12 mouse cellular contexts compared by ENCODE assay signal in the genomic region with DNA sequence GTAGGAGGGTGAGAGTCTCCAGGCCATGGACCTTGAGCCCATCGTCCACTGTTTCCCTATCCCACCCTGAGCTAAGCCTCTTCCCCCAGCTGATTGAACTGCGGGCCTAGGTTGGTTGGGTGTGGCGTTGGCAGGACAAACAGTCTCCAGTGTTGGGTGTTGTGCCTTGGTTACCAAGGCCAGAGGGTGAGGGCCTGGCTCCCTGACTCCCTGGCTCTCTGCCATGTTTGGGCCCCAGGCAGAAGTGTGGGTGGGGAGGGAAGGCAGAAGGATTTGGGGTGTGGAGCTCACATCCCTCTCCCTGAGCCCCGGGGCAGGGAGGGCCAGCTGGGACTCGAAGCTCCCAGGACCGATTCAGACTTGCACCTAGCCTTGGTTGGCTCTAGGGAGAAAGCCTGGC. TPM values are rescaled to one million over a fixed set of nuclear protein-coding genes. Genes with fewer than 3 reads are reported as not detected.
DNase-seq lines count a peak whose midpoint lies in the region; ATAC-seq and TF ChIP-seq lines count a peak whose summit lies in the region.
"Had no signal": no experiment of that assay in that cellular context is flagged by ENCODE, and none has a peak within 500 bp of the region (broad histone marks: within the 10 kb centered on the region; RNA-seq: fewer than 3 reads in every experiment).

No protein-coding gene starts in this region.

- intact Hi-C loops in gastrocnemius, postnatal 14 days (cut with DNase I; ENCODE audit: low total_unique reads): no loop called here

- WGBS in stomach, embryonic 15.5 days: 53% methylated on average over 6 of the region's 6 CpGs
- WGBS in forebrain, embryonic 14.5 days: 89% methylated on average over 6 of the region's 6 CpGs

- peak overlapping the region; percentile 93 for H3K27ac ChIP-seq in stomach, embryonic 15.5 days
- H3K27ac ChIP-seq in forebrain, embryonic 14.5 days (ENCODE audit: low read depth, low read length): no peak overlapping the region
- H3K27ac ChIP-seq: midbrain, embryonic 12.5 days had no signal

- no peaks in the 10 kb centered on the region for H3K9me3 ChIP-seq in stomach, embryonic 15.5 days
- H3K9me3 ChIP-seq in forebrain, embryonic 14.5 days (replicated peaks; ENCODE audit: control insufficient read depth, low read length): no peaks in the 10 kb centered on the region
- H3K9me3 ChIP-seq: midbrain, embryonic 12.5 days had no signal

- POLR2A ChIA-PET in Patski (lab: Charles Lee): interaction anchor here (0.6 to 0.7 kb wide), 2 partner anchors 9 to 337 kb away, joined by 3 to 5 read pairs; no protein-coding TSS in a partner anchor

- TF ChIP-seq CTCF in Patski (IDR thresholded peaks at IDR 0.05): no peak

- H3K4me3 ChIP-seq in stomach, embryonic 15.5 days (replicated peaks): no peak overlapping the region
- H3K4me3 ChIP-seq in forebrain, embryonic 14.5 days (ENCODE audit: low read depth, low read length): no peak overlapping the region
- H3K4me3 ChIP-seq: midbrain, embryonic 12.5 days had no signal

- peak; percentile 24 for DNase-seq in gastrocnemius, postnatal 25 days
- no peak for DNase-seq in gastrocnemius, postnatal 14 days
- peak; percentile 31 for DNase-seq in Patski (ENCODE audit: low read depth, low spot score)
- peak; percentile 91 to 95 for DNase-seq in lung, adult 18-20 months
- DNase-seq in cerebellum, adult 8-10 months: no peak
- no peak for DNase-seq in forebrain, embryonic 14.5 days (ENCODE audit: low spot score)
- no peak for DNase-seq in cerebellum, postnatal 36 days
- DNase-seq: thymus, adult 18-20 months had no signal

- no peak overlapping the region for H3K9ac ChIP-seq in stomach, embryonic 15.5 days
- H3K9ac ChIP-seq in forebrain, embryonic 14.5 days (ENCODE audit: low read length): no peak overlapping the region
- H3K9ac ChIP-seq: midbrain, embryonic 12.5 days had no signal

- H3K4me2 ChIP-seq in stomach, embryonic 15.5 days: no peak overlapping the region
- no peak overlapping the region for H3K4me2 ChIP-seq in forebrain, embryonic 14.5 days (ENCODE audit: low read length)
- H3K4me2 ChIP-seq: midbrain, embryonic 12.5 days had no signal

- in situ Hi-C loops in Patski (cut with MboI; ENCODE audit: low pct_unique_long_range_greater_than_20kb): no loop called here

- CTCF ChIA-PET in Patski (lab: Charles Lee): interaction anchor here (0.9 kb wide), 1 partner anchor 9 kb away, joined by 7 read pairs; no protein-coding TSS in a partner anchor

- ATAC-seq in Patski: peak; percentile 11
- ATAC-seq in stomach, embryonic 15.5 days (ENCODE audit: insufficient read depth, low FRiP score, low read depth): peak; percentile 33
- ATAC-seq in forebrain, embryonic 14.5 days: no peak

- no peaks in the 10 kb centered on the region for H3K27me3 ChIP-seq in Patski
- no peaks in the 10 kb centered on the region for H3K27me3 ChIP-seq in stomach, embryonic 15.5 days (replicated peaks)
- H3K27me3 ChIP-seq in forebrain, embryonic 14.5 days (replicated peaks; ENCODE audit: control insufficient read depth, insufficient read depth, low read length): no peaks in the 10 kb centered on the region
- H3K27me3 ChIP-seq: midbrain, embryonic 12.5 days had no signal

- peaks cover 30% of the 10 kb centered on the region for H3K4me1 ChIP-seq in stomach, embryonic 15.5 days
- H3K4me1 ChIP-seq in forebrain, embryonic 14.5 days (ENCODE audit: control insufficient read depth, insufficient read depth, low read length): no peaks in the 10 kb centered on the region; the same call in 1 of the 2 replicates

- no peaks in the 10 kb centered on the region for H3K36me3 ChIP-seq in stomach, embryonic 15.5 days
- H3K36me3 ChIP-seq in forebrain, embryonic 14.5 days (ENCODE audit: control insufficient read depth, insufficient read depth, low read length): no peaks in the 10 kb centered on the region
- H3K36me3 ChIP-seq: midbrain, embryonic 12.5 days had no signal

RNA-seq across cellular contexts. Expression of gene Krt42, which starts 19.3 kb away (rescaled TPM):
- not detected for total RNA-seq in gastrocnemius, postnatal 25 days (2021)
- total RNA-seq in gastrocnemius, postnatal 14 days (2021): not detected
- polyA plus RNA-seq in Patski (2021): 0.08 TPM
- not detected in 2 replicates for polyA plus RNA-seq in stomach, embryonic 15.5 days (2015; fragmentation: Nextera tagmentation; extraction: Ambion mirVana)
- 0.21 TPM in 1 of 2 replicates, not detected in the other for polyA plus RNA-seq in forebrain, embryonic 14.5 days (2014; fragmentation: Nextera tagmentation; extraction: Ambion mirVana)
- total RNA-seq: left cerebral cortex, postnatal 14 days had no signal
- polyA plus RNA-seq: cortical plate, adult 2 months; midbrain, embryonic 12.5 days had no signal

RNA-seq across cellular contexts. Expression of gene Krt17, which starts 28.1 kb away (rescaled TPM):
- not detected for total RNA-seq in gastrocnemius, postnatal 25 days (2021)
- total RNA-seq in gastrocnemius, postnatal 14 days (2021): not detected
- 0.10 TPM for polyA plus RNA-seq in Patski (2021)
- polyA plus RNA-seq in stomach, embryonic 15.5 days (2015; fragmentation: Nextera tagmentation; extraction: Ambion mirVana): 24.8 and 28.8 TPM in 2 replicates
- 0.14 and 0.23 TPM in 2 replicates for polyA plus RNA-seq in forebrain, embryonic 14.5 days (2014; fragmentation: Nextera tagmentation; extraction: Ambion mirVana)
- total RNA-seq: left cerebral cortex, postnatal 14 days had no signal

RNA-seq across cellular contexts. Expression of gene Eif1, which starts 30.7 kb away (rescaled TPM):
- 1,000 to 10,000 TPM; 1,016 to 1,083 TPM for total RNA-seq in gastrocnemius, postnatal 25 days (2021)
- total RNA-seq in gastrocnemius, postnatal 14 days (2021): 100 to 1,000 TPM; 781 to 791 TPM
- 674 TPM for polyA plus RNA-seq in Patski (2021)
- 1,590 and 1,651 TPM in 2 replicates for polyA plus RNA-seq in stomach, embryonic 15.5 days (2015; fragmentation: Nextera tagmentation; extraction: Ambion mirVana)
- 1,289 and 1,493 TPM in 2 replicates for polyA plus RNA-seq in forebrain, embryonic 14.5 days (2014; fragmentation: Nextera tagmentation; extraction: Ambion mirVana)

RNA-seq across cellular contexts. Expression of gene Krt16, which starts 40.2 kb away (rescaled TPM):
- not detected for total RNA-seq in gastrocnemius, postnatal 25 days (2021)
- not detected for total RNA-seq in gastrocnemius, postnatal 14 days (2021)
- polyA plus RNA-seq in Patski (2021): not detected
- 0.68 and 0.80 TPM in 2 replicates for polyA plus RNA-seq in stomach, embryonic 15.5 days (2015; fragmentation: Nextera tagmentation; extraction: Ambion mirVana)
- not detected in 2 replicates for polyA plus RNA-seq in forebrain, embryonic 14.5 days (2014; fragmentation: Nextera tagmentation; extraction: Ambion mirVana)
- total RNA-seq: left cerebral cortex, postnatal 14 days had no signal
- polyA plus RNA-seq: cortical plate, adult 2 months; midbrain, embryonic 12.5 days had no signal

RNA-seq across cellular contexts. Expression of gene Gast, which starts 45.3 kb away (rescaled TPM):
- not detected for total RNA-seq in gastrocnemius, postnatal 25 days (2021)
- not detected for total RNA-seq in gastrocnemius, postnatal 14 days (2021)
- polyA plus RNA-seq in Patski (2021): not detected
- polyA plus RNA-seq in stomach, embryonic 15.5 days (2015; fragmentation: Nextera tagmentation; extraction: Ambion mirVana): 15.1 and 16.3 TPM in 2 replicates
- 0.43 and 0.93 TPM in 2 replicates for polyA plus RNA-seq in forebrain, embryonic 14.5 days (2014; fragmentation: Nextera tagmentation; extraction: Ambion mirVana)
- total RNA-seq: left cerebral cortex, postnatal 14 days had no signal

Comparison
In these comparisons a context has a peak if more than half of its experiments do, and no peak if none do; other contexts are left out.
1. DNase-seq: peak in gastrocnemius, postnatal 25 days (single experiment), Patski (single experiment) and lung, adult 18-20 months (2 of 2); none in gastrocnemius, postnatal 14 days (single experiment), cerebellum, adult 8-10 months (single experiment), forebrain, embryonic 14.5 days (single experiment) and cerebellum, postnatal 36 days (0 of 2).
2. RNA of gene Krt17, which starts 28.1 kb away (polyA plus RNA-seq): 24.8 to 28.8 TPM in stomach, embryonic 15.5 days; 0.14 to 0.23 TPM in forebrain, embryonic 14.5 days and 0.10 TPM in Patski (single experiment); every median in the first group is over 10 times any median in the second.